Mouse (Mus musculus) CD4-positive, CD25-positive, alpha-beta regulatory T cell, adult 2 months (primary cell): ENCODE data around the gene Tespa1.
"Not testable (repeated sequence)": the region's sequence is repeated elsewhere in the genome, so short reads cannot be mapped to it uniquely, and the experiment has no call there.

ENCODE experiments used
- DNase-seq: peaks from one replicate; pipeline ENCODE4 v3.0.0-alpha.2; 2012; ENCODE audit warnings: low read depth, low spot score

Tespa1 gene

DNA sequence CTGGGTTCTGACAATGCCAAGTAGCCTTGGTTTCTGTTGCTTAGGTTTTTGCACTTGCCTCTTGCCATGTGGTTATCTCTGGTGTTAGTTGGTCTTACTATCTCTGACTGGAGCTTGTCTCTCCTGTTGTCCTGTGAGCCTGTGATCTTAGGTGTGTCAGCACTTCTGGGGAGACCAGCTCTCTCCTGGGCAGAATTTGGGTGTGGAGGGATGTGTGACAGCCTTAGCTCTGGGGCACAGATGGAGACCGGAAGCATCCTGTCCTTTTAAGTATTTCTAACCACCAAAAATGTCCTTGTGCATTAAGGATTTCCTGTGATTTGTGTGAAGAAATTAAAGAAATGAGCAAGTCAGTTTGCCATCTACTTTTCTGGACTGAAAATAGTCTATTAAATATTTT, 21.4 kb downstream of the Tespa1 start:
- DNase-seq = peak; percentile 52

DNA sequence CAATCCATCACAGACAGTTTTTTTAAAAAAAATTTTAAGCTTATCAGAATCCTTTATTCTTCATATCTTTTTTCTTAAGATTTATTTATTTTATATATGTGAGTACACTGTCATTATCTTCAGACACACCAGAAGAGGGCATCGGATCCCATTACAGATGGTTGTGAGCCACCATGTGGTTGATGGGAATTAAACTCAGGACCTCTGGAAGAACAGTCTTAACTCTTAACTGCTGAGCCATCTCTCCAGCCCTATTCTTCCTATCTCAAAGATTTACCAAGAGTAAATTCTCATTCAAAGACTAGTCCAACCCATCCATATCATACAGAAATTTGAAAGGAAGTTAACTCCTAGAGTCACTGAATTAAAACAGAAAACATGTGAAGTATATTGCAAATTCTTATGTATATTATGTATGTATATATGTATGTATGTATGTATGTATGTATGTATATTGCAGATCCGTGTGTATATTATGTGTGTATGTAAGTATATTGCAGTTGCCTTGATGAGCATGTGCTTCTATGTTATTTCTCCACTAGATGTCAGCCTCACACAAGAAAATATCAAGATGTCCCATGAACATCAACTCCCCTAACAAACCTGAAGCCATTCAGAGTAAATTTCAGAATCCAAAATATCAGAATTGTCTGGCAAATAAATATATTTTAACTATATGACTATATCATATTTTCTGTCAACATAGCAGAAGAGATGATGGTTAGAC, 40.9 kb downstream of the Tespa1 start:
- DNase-seq = peak; percentile 56

DNA sequence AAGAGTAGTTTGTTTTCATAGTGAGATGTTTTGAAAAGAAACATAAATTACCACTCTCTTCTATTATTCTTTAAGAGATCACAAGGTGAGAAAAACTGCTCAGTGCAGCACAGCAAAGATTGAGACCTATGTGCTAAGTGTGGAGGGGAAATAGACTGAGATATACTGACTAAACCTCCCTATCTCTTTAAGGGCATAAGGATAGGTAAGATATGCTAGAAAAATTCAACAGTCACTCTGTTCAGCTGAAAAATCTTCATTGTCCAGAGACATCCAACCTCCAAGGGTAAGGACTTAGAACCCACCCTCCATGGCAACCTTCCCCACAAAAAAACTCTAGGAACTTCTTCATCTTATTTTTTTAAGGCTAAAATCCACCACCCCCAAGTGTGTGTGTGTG, 42.1 kb downstream of the Tespa1 start:
- no peak for DNase-seq

DNA sequence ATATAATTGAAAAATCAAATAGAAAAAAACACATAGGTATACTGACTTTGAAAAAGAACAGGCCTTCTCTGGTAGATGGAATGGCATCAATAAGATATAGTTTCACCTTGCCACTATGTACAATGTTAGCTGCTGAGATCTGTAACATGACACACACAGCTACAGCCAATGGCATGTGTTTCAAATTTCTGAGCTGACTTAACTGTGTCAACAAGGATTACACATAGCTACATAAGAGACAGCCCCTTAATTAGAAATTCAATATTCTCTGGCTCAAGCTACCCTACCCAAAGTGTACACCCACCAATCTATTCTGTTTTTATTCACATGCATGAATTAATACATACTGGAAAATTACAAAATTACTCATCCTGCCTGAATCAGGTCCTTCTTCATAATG, 45.7 kb downstream of the Tespa1 start:
- no peak for DNase-seq

DNA sequence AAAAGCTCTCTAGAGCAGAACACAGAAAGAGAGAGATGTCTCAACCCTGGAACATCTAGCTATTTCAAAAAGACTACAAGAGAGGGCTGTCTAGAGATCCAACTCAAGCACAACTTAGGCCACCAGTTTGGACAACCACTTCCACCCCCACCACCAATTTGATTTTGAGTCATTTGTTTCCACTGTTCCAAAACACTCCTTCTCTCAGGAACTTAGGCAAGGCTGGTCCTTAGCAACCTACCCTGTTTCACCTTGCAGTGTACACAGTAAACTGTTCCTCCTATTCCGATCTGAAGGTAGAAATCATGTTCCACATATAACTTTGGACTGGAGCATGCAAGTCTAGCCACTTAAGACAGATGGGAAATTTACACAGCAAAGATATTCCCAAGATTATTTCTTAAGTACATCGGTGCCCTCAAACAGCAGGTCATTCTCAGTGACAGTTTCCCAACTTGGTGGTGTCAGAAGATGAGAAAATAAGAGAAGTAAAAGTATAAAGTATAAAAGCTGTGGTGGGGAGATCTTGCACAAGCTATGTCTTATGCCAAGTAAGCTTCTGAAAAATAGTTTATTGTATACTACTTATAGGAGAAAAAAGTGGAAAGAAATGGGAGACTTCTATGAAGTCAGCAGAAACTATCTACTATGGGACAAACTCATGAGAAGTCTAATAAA, 47.5 kb downstream of the Tespa1 start:
- no peak for DNase-seq

DNA sequence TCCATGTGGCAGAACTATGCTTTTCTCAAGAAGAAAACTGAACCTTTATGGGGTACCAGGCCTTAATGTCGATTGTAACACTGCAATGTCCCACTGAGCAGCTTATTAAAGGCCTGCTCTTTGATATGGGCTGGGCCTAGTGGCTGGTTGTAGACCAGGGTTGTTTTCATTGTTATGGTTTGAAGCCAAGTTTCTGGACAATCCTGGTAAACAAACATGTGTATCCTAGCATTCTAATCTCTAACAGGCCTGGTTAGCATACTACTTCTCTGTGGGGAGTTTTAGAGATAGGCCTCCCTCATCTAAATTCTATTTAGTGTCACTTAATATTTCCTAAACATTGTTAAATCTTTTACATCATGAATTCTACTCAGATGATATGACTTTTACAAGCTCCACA, 49.0 kb downstream of the Tespa1 start:
- DNase-seq = no peak

DNA sequence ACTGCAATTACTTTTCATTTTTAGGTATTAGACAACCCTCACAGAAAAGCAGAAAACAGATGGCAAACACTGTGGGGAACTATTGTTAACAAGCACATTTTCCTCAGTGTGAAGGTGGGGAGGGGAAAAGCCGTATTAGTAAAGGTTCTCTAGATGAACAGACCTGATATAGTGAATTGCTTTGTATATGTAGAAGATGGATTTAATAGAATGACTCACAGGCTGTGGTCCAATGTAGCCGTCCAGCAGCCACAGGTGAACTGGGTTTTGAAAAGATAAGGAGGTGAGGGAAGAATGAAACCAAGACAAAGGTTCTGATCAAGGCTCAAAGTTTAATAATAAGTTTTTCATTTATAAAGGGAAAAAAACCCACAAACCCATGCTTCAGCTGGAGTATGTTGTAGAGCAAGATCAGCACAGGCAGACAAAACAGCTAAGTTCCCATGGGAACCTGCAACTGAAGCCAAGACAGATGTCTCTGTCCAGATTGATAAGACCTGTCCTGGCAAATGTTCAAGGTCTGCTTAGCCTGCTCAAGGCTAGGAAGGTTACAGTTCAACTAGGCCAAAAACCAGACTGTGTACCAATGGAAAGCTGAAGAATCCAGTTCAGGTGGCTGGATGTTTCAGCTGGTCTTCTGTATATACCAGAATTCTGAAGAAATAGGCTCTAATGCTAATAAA, 50.0 kb downstream of the Tespa1 start:
- DNase-seq = no peak

DNA sequence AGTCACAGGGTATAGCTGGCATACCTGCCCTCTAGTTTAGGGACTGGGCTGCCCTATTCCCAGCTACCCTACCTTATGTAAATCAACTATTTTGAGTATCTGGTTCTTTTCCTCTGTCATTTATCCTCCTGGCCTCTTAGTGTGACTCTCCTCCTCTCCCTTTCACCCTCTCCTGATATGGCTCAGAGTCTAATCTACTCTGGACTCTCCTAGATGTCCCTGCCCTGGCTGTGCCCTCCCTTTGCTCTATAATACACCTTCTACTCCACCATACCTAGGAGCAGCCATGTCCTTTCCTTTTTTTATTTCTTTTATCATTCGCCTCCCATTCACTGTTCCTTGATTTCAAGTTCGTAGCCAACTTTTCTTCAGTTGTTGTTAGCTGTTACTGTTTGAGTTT, 52.5 kb downstream of the Tespa1 start:
- DNase-seq = no peak

DNA sequence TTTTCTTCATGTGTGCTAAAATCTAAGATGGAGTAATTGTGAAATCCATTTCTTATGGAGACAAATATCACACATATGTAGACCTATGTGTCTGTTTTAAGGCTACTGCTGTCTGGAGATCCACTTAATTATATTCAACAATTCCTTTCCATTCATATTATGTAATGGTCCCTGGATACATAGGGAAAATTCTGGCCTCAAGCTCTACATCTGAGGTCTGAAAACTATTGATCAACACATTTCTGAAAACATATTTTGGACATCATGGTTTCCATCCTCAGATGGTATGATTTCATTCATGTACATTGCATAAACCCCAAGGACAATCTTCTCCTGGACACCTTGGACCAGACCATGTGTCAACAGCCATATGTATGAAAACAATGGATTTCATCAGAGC, 71.6 kb downstream of the Tespa1 start, which contains the start of gene Vmn2r84:
TSS of gene Vmn2r84 (minus strand) at position 101 of the 400 bp plus-strand sequence.
- DNase-seq = no peak

DNA sequence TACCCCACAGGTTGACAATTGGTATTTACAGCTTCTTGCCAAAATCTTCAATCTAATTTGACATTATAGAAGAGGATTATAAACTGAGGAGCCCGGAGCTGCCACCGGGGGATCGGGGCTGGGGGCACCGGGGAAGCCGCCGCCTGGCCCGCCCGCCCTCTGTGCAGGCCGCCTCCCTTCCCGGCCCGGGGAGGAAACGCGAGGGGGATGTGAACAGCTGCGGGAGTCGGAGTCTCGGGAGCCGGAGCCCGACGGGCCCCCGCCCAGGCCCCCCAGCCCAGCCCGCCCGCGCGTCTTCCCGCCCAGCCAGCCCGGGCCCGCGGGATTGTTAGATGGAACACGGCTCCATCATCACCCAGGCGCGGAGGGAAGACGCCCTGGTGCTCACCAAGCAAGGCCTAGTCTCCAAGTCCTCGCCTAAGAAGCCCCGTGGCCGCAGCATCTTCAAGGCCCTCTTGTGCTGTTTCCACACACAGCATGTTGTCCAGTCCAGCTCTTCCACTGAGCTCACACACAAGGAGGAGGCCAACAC, 89.6 kb downstream of the Tespa1 start:
- DNase-seq = not testable (repeated sequence)
